Mouse (Mus musculus) ES-E14 (cell line): ENCODE measurements around the gene Scube3.

Experiments
- CHD2 ChIP-seq: IDR thresholded peaks from 2 replicates; pipeline ENCODE4 v1.6.1; 2014; ENCODE audit warnings: mild to moderate bottlenecking, low read depth, low read length, inconsistent platforms
- HCFC1 ChIP-seq: IDR thresholded peaks from 2 replicates; pipeline ENCODE4 v1.6.1; 2012; ENCODE audit warnings: low read length, inconsistent platforms, borderline replicate concordance; ENCODE audit not compliant: insufficient read depth
- MAFK ChIP-seq: IDR thresholded peaks from 2 replicates; pipeline ENCODE4 v1.6.1; 2014; ENCODE audit warnings: mild to moderate bottlenecking, low read depth, low read length, inconsistent platforms; ENCODE audit not compliant: insufficient read depth

GRCm38 (mm10) chr17:28150456-28150855, 8.5 kb downstream of the Scube3 start:
- no peak for TF ChIP-seq MAFK
- TF ChIP-seq HCFC1: no peak
- no peak for TF ChIP-seq CHD2
